In the genomic region with DNA sequence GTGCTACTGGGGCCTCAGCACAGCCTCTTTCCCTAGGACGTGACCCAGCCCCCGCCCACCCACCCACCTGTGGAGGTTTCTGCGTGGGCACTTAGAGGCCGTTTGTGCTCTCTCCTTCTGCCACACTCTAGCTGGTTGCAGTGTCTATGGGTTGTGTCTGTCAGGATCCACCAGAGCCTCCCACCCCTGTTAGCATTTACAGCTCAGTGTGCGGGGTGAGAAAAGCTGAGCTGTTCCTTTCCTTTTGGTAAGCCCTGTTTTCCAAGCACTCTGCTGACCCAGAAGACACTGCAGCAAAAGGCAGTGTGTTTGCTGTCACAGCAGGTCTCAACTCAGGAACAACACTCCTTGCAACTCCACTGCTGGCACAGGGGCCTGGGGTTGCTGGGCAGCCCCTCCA, we compare ENCODE assay signal across 31 mouse cellular contexts. TPM values are rescaled to one million over a fixed set of nuclear protein-coding genes. Genes with fewer than 3 reads are reported as not detected.
"Had no signal": no experiment of that assay in that cellular context is flagged by ENCODE, and none has a peak within 500 bp of the region (broad histone marks: within the 10 kb centered on the region; RNA-seq: fewer than 3 reads in every experiment).

No protein-coding gene starts in this region.

- H3K27ac ChIP-seq: heart, adult 2 months; heart, embryonic 13.5 days; heart, embryonic 15.5 days; hindbrain, embryonic 13.5 days; hindbrain, embryonic 15.5 days; hindbrain, postnatal 0 days; kidney, embryonic 15.5 days; kidney, postnatal 0 days; limb, embryonic 13.5 days; limb, embryonic 15.5 days; liver, embryonic 12.5 days; liver, embryonic 14.5 days had no signal

- DNase-seq: gastrocnemius, postnatal 14 days; gastrocnemius, postnatal 36 days; heart, adult 11 months; heart, adult 2 months; heart, postnatal 14 days; heart, postnatal 36 days; kidney, adult 11 months; kidney, adult 2 months; kidney, adult 9 months; kidney, postnatal 14 days; kidney, postnatal 36 days; layer of hippocampus, postnatal 36 days; left cerebral cortex, postnatal 4 days had no signal

- H3K4me3 ChIP-seq: heart, adult 2 months; heart, embryonic 13.5 days; heart, embryonic 15.5 days; hindbrain, embryonic 13.5 days; hindbrain, embryonic 15.5 days; kidney, embryonic 15.5 days; limb, embryonic 13.5 days; limb, embryonic 15.5 days; liver, embryonic 12.5 days had no signal

RNA-seq across cellular contexts. Expression of gene Tex29, which starts 6.1 kb away (rescaled TPM):
- total RNA-seq: gastrocnemius, adult 18-20 months; gastrocnemius, adult 8-10 months; gastrocnemius, postnatal 14 days; gastrocnemius, postnatal 36 days; heart, adult 2 months; heart, postnatal 14 days; heart, postnatal 36 days; hematopoietic stem cell, adult 5-6 weeks; hindbrain, postnatal 0 days; left cerebral cortex, adult 18-20 months; left cerebral cortex, adult 8-10 months; left cerebral cortex, postnatal 10 days; left cerebral cortex, postnatal 4 days; liver, adult 2 months had no signal
